Mouse (Mus musculus) ES-E14 (cell line): ENCODE data around the gene Itgb5. TPM values are rescaled to one million over a fixed set of nuclear protein-coding genes. Genes with fewer than 3 reads are reported as not detected.

Experiments
- DNase-seq: peaks from one replicate; pipeline ENCODE4 v3.0.0-alpha.2; 2013; ENCODE audit warnings: low read depth, low spot score
- H3K27ac ChIP-seq: 2 replicates; pipeline ENCODE4 v1.5.1; 2012; ENCODE audit warnings: low read depth, mild to moderate bottlenecking, low read length, moderate library complexity, mixed read lengths; ENCODE audit not compliant: poor library complexity, insufficient read depth, severe bottlenecking
- H3K36me3 ChIP-seq: 2 replicates; pipeline ENCODE4 v1.6.1; 2012; ENCODE audit warnings: mild to moderate bottlenecking, low read length, moderate library complexity, mixed read lengths; ENCODE audit not compliant: control insufficient read depth, poor library complexity, insufficient read depth, severe bottlenecking
- H3K4me1 ChIP-seq, 2 experiments: fragments of 150-350 bp in 1 of 2; sonication (generic) in 1 of 2; 2 replicates each; pipeline ENCODE4 v1.6.1; 2012; ENCODE audit warnings: low read length in 2 of 2, mild to moderate bottlenecking in 1 of 2, mixed read lengths in 1 of 2; ENCODE audit not compliant: control insufficient read depth in 2 of 2, insufficient read depth in 2 of 2, poor library complexity in 1 of 2
- H3K4me3 ChIP-seq, 2 experiments: fragments of 150-350 bp in 1 of 2; sonication (generic) in 1 of 2; 2 replicates each; pipeline ENCODE4 v1.5.1; 2012; ENCODE audit warnings: low read length in 2 of 2, low read depth in 1 of 2, mild to moderate bottlenecking in 1 of 2, mixed read lengths in 1 of 2; ENCODE audit not compliant: insufficient read depth in 1 of 2, poor library complexity in 1 of 2, severe bottlenecking in 1 of 2
- H3K9ac ChIP-seq: 2 replicates; pipeline ENCODE4 v1.6.1; 2012; ENCODE audit warnings: low read depth, mild to moderate bottlenecking, low read length, mixed read lengths; ENCODE audit not compliant: poor library complexity, insufficient read depth, severe bottlenecking
- H3K9me3 ChIP-seq: fragments of 150-350 bp; sonication (generic); 2 replicates; pipeline ENCODE4 v1.6.1; 2012; ENCODE audit warnings: low read depth, mild to moderate bottlenecking, low read length; ENCODE audit not compliant: control insufficient read depth, insufficient read depth
- CHD2 ChIP-seq: IDR thresholded peaks from 2 replicates; pipeline ENCODE4 v1.6.1; 2014; ENCODE audit warnings: mild to moderate bottlenecking, low read depth, low read length, inconsistent platforms
- HCFC1 ChIP-seq: IDR thresholded peaks from 2 replicates; pipeline ENCODE4 v1.6.1; 2012; ENCODE audit warnings: low read length, inconsistent platforms, borderline replicate concordance; ENCODE audit not compliant: insufficient read depth
- MAFK ChIP-seq: IDR thresholded peaks from 2 replicates; pipeline ENCODE4 v1.6.1; 2014; ENCODE audit warnings: mild to moderate bottlenecking, low read depth, low read length, inconsistent platforms; ENCODE audit not compliant: insufficient read depth
- ZC3H11A ChIP-seq: IDR thresholded peaks from 2 replicates; pipeline ENCODE4 v1.6.1; 2012; ENCODE audit warnings: low read depth, mild to moderate bottlenecking, inconsistent platforms, low read length, borderline replicate concordance
- ZNF384 ChIP-seq: IDR thresholded peaks from 2 replicates; pipeline ENCODE4 v1.6.1; 2012; ENCODE audit warnings: low read depth, low read length, inconsistent platforms
- in situ Hi-C, 2 experiments: fragments of 600-800 bp; cut with MboI; formaldehyde crosslinking; loops; one replicate each; pipeline ENCODE4 v1.15.1; 2025; ENCODE audit warnings: low sequenced_read_pairs in 2 of 2, inconsistent platforms in 1 of 2; ENCODE audit not compliant: unreplicated experiment in 2 of 2
- total RNA-seq: library from RNA; depleted of rRNA; stranded (reverse); fragments of 300-350 nt; gene quantifications from 2 replicates; pipeline ENCODE4 v1.2.3, GENCODE M21; 2012

Itgb5 gene
- total RNA-seq, 1 experiment = 60.6 TPM

DNA sequence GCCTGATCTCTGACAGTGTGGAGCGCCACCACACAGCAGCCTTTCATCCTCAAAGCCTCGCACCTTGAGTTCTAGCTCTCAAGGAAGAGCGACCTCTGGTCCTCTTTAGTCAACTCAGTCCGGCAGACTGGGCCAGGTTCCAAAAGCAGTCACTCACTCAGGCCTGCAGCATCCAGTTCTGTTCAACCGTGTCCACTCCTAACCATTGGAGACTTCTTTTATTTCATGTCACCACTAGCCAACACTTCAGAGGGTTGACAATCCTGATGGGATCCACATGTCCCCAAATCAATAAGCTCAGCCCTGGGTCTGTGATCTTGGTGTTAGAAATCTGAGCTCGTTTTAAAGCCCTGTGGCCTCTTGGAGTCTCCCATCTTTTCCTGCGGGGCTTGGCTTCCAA lies 116.6 kb downstream of the Itgb5 start:
- TF ChIP-seq CHD2 (no peak), HCFC1 (no peak), MAFK (no peak), ZNF384 (no peak), ZC3H11A (no peak)
- no peaks in the 10 kb centered on the region for H3K4me1 ChIP-seq
- H3K4me3 ChIP-seq = no peak overlapping the region
- H3K9me3 ChIP-seq = no peaks in the 10 kb centered on the region
- in situ Hi-C loops = loop anchor here in 1 of 2 experiments (10.0 kb wide), 1 partner anchor 121 kb away; the partner anchor contains the start of gene Itgb5
- no peaks in the 10 kb centered on the region; the same call in 1 of the 2 replicates for H3K36me3 ChIP-seq
- DNase-seq = no peak
- no peak overlapping the region for H3K27ac ChIP-seq
- no peak overlapping the region for H3K9ac ChIP-seq

GRCm38 (mm10) chr16:33947664-33948571 lies 118.5 kb downstream of the Itgb5 start:
- TF ChIP-seq MAFK (no peak), ZNF384 (no peak), HCFC1 (no peak), ZC3H11A (no peak), CHD2 (no peak)

GRCm38 (mm10) chr16:33950386-33950785 lies 120.9 kb downstream of the Itgb5 start:
- no peaks in the 10 kb centered on the region for H3K4me1 ChIP-seq
- H3K4me3 ChIP-seq = no peak overlapping the region
- no peak for TF ChIP-seq ZNF384
- TF ChIP-seq MAFK = no peak
- DNase-seq = no peak
- H3K36me3 ChIP-seq = peaks cover 7% of the 10 kb centered on the region
- H3K27ac ChIP-seq = no peak overlapping the region
- in situ Hi-C loops = loop anchor here in 1 of 2 experiments (5.0 kb wide), 1 partner anchor 128 kb away; no protein-coding TSS in a partner anchor
- H3K9me3 ChIP-seq = no peaks in the 10 kb centered on the region
- H3K9ac ChIP-seq = no peak overlapping the region

More at GRCm38 (mm10) chr16:33947664-33948571, 118.5 kb downstream of the Itgb5 start:
- Histone ChIP-seq H3K4me1 (no peaks in the 10 kb centered on the region), H3K9me3 (no peaks in the 10 kb centered on the region), H3K4me3 (no peak overlapping the region), H3K27ac (no peak overlapping the region), H3K36me3 (no peaks in the 10 kb centered on the region; the same call in 1 of the 2 replicates), H3K9ac (no peak overlapping the region)
- DNase-seq = no peak
- in situ Hi-C loops = loop anchor here in 1 of 2 experiments (10.0 kb wide), 1 partner anchor 123 kb away; the partner anchor contains the start of gene Itgb5

- Histone ChIP-seq H3K4me1 (no peaks in the 10 kb centered on the region), H3K9ac (no peak overlapping the region), H3K9me3 (no peaks in the 10 kb centered on the region), H3K4me3 (no peak overlapping the region), H3K27ac (no peak overlapping the region), H3K36me3 (peaks cover 11% of the 10 kb centered on the region)
- in situ Hi-C loops = loop anchor here in 1 of 2 experiments (5.0 kb wide), 1 partner anchor 129 kb away; no protein-coding TSS in a partner anchor
- TF ChIP-seq ZC3H11A (peak; percentile 79), MAFK (no peak), CHD2 (no peak)
- DNase-seq = peak; percentile 79
These were observed 121.4 kb downstream of the Itgb5 start for GRCm38 (mm10) chr16:33950830-33951229.
